Mouse (Mus musculus): ENCODE measurements around the gene Phactr1.
"Not testable (repeated sequence)": the region's sequence is repeated elsewhere in the genome, so short reads cannot be mapped to it uniquely, and the experiment has no call there.

The Phactr1 gene

DNA sequence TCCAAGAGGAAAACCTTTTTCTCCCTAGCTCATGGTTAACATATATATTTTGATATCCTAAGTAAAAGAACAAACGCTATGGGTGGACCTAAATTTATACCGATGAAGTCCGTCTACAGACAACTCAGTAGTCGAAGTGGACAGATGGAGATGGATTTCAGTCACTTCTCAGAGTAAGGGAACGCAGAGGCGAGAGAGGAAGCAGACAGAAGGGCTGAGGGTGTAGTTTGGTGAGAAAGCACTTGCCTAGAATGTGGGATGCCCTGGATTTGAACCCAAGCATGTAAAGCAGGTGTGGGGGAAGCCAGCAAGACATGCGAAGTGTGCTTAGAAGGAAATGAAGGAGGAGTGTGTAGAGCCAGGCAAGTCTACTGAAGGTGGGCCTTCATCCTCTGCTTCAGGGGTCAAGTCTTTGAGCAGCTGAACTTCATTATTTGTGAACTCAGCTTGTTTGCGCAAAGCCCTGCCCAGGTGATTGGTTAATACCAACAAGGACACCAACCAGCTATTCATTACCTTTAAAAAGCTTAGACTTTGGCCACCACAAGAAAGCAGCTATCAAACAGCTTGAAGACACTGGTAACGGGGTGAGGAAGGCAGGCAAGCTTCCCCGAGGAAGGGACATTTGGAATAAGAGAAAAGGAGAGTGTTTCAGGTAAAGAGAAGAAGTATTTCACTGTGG, 241.5 kb downstream of the Phactr1 start:
- DNase-seq (ENCODE audit: low spot score in 2 of 2), result peak; percentile 59 to 65

DNA sequence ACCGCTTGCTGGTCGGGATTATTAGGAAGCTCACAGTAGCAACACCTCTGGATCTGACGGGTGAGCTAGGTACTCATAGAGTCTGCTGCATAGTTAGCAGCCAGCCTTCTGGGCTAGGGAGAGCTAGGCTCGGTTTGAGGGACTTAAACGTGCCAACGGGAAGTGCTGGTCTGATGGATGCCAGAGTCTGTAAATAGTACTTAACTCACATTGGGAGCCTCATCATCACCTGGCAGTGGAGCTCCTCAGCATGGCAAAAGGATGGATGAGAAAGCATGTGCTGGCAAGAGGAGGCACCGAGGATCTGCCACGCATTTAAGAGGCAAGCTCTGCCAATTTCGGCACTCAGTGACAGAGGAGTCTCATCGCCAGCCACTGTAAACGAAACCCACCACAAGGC, 247.4 kb downstream of the Phactr1 start:
- DNase-seq (ENCODE audit: low spot score in 2 of 2), result no peak

DNA sequence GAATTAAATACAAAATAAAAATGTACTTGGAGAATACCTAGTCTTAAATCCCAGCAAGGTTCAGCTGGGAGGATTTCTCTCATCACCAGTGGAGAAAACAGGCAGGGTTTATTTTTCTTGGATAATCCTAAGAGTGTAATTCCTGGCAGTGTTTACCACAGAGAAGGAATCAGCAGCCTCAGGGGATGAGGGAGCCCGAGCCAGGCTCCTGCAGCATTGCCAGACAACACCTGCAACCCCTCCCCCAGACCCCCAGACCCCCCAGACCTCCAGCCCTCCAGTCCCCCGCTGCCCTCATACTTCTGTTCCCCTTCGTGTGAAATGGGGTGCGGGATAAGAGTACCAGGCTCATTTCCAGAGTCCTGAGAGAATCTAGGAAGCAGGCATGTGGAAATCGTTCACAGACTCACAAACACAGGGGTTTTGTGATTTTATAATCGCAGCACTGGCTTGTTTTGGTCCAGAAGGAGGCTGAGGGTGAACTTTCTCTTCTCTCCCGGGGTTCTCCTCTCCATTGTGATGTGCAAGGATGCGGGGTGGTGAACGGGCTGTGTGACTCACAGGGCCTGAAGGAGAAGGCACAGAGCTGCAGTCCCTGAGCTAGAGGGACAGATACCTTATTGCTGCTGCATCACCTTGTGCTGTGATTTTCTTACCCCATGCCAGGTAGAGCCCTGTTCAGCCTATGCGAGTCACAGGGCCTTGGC, 249.3 kb downstream of the Phactr1 start:
- DNase-seq (ENCODE audit: low spot score in 2 of 2), result no peak

DNA sequence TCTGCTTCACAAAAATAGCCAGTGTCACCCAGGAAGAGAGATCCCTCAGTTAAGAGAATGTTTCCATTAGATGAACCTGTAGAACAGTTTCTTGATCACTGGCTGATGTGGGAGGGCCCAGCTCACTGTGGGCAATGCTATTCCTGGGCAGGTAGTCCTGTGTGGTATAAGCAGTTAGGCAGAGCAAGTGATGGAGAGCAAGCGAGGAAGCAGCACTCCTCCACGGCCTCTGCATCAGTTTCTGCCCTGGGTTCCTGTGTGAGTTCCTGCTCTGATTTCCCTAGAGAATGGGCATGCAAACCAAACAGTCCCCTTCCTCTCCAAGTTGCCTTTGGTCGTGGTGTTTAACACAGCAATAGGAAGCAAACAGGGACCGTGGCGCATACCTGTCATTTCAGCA, 251.6 kb downstream of the Phactr1 start:
- no peak for DNase-seq (ENCODE audit: low spot score in 2 of 2)

DNA sequence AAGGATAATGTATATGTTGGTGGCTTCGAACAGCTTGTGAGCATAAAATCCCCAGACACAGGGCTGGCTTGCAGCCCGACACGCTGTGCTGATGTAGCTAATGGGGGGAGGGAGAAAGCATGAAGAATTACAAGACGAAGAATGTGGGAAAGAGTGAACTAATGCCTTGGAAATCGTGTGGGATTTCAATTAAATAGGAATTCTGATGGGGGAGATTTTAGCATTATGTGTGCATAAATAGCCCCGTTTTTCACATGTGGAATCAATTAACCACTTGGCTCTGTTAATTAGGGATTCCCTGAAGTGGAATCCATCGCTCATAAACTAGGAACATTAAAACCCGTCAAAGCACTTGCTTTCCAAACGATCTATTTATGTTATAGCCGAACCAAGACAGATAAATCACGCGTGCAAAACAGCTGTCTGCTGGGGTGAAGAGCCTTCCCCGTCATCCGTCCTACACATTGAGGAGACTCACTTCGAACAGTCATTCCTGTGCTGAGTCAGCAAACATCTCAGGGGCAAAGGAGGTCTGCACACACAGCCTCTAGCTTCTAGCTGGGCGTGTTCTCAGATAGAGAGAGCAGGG, 254.2 kb downstream of the Phactr1 start:
- no peak for DNase-seq (ENCODE audit: low spot score in 2 of 2)

DNA sequence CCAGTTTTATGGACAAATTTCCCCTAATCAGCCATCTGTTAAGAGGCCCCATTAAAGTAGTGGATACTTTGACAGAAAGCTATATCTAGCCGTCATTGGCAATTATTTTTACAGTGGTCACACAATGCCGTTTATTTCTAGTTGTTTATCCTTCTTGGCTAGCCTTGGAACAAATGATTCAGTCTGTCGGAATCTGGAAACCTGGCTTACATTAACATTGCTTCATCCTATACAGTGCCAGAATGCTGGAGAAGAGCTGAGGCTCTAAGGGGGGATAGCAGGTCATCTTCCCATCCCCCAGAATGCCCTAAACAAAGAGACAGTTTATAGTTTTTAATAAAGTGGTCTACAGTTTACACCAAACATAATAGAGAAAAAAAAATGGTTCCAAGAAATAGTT, 257.4 kb downstream of the Phactr1 start:
- no peak for DNase-seq (ENCODE audit: low spot score in 2 of 2)

DNA sequence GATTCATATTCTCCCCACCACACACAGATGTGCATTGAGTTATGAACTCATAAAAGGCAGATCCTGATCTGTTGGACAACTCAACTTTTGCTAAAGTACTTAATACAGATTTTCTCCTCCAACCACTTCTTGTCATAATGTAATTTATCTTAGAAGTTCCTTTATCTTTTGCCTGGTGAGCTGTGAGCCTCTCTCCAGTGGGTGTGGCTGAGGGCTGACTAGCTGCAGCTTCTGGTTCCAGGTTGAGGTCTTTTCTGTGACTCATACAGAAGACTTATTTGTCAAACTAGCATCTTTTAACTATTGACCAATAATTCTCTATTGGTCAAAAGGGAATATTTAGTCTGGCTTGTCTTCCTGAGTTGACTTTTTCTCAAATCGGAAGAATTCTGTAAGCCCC, 257.9 kb downstream of the Phactr1 start:
- no peak for DNase-seq (ENCODE audit: low spot score in 2 of 2)

DNA sequence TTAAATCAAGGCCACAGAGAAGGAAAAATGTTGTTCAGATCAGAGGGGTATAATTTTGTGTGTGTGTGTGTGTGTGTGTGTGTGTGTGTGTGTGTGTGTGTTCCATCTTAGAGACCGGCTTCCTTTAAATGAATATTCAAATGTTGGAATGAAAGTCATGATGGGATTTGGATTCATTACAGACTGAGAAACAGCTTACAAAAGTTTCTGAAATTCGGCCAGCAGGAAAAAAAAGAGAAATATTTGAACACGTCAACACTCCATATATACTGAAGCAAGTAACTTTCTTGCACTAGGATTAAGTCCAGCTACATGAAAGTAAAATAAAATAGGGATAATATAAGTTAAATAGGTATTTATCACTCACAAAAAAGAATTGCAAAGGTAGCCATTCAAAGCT, 259.8 kb downstream of the Phactr1 start:
- no peak for DNase-seq (ENCODE audit: low spot score in 2 of 2)

DNA sequence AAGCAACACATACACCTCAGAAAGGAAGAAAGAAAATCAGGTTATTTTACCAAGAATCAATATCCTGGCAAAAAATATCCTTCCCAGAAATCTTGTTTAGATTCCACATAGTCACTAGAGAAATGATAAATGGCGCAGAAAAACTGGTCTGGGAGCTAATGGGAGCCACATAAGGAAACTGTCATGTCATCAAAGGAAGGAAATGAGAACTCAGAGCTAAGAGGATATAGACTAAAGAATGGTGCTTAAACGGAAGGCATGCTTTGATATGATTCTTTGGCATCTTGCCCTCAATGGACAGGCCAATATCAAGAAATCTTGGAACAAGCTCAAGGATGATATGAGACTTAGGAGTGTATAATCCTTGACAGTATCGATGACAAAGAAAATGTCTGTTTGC, 263.7 kb downstream of the Phactr1 start:
- DNase-seq (ENCODE audit: low spot score in 2 of 2), result no peak

DNA sequence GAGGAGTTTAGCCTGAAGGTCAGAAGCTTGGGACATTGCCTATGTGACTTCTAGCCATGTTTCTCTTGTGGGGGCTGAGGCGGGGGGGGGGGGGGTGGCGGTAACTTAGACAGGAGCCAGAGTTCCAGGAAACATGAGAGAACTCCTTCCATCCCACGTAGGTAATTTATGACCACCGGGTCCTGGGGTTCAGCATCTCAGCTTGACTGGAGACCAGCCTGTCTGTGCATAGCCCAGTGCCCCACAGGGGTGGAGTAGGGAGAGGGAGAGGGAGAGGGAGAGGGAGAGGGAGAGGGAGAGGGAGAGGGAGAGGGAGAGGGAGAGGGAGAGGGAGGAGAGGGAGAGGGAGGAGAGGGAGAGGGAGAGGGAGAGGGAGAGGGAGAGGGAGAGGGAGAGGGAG, 264.8 kb downstream of the Phactr1 start:
- not testable (repeated sequence) for DNase-seq (ENCODE audit: low spot score in 2 of 2)

DNA sequence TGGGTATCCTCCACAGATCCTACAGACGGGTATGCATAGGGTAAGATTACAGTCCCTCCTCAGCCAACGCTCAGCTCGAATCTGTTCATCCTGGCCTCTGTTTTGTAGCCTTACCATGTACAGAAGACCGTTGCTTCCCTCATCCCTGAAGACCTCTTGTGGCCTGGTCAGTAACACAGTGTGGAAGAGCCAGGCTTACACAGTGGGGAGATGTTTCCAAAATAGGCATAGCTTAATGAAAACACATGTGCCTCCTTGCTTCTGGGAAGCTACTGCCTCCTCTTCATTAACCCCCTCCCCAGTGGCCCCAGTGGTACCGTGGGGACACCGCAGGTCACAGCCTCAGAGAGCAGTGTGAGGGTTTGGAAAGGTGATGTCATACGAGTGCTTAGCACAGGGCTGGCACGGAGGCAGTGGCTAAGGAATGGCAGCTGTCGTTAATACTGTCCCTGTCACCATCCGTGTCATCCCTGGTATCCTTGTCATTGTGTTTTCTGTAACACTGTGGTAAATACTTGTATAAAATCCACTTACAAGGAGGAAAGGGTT, 268.4 kb downstream of the Phactr1 start:
- DNase-seq (ENCODE audit: low spot score in 2 of 2), result no peak

DNA sequence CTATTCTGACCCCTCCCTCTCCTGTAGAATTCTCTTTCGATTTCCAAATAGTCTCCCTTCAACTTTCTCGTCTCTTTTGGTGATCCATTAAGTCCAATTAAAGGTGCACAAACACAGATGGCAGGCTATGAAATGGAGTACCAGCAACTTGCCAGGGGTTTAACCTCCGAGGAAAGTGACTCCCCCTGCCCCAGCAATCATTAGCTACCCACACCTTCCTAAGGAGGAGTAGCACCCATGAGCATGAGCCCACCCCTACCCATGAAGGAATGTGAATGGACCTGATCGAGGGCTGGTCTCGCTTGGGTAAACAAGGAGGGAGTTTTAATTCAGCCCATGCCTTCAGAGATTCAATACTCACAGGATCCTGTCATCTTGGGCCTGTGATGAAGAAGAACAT, 268.9 kb downstream of the Phactr1 start:
- DNase-seq (ENCODE audit: low spot score in 2 of 2), result no peak

DNA sequence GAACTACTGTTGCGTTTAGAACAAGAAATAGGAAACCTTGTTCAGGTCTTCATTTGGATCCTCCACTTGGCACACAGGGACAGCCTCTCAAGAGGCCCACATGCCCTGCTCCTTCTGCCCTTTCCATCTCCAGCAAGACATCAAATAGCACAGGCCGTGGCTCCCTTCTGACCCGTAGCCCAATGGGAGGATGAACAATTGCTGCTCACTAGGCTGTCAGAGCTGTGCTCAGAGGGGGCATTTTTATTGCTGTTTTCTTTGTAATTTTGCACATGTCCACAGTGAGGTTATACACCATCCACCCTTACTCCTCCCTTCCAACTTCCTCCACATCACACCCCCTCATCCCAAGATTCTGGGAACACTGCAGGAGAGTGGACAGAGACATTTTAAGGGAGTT, 269.6 kb downstream of the Phactr1 start:
- no peak for DNase-seq (ENCODE audit: low spot score in 2 of 2)

DNA sequence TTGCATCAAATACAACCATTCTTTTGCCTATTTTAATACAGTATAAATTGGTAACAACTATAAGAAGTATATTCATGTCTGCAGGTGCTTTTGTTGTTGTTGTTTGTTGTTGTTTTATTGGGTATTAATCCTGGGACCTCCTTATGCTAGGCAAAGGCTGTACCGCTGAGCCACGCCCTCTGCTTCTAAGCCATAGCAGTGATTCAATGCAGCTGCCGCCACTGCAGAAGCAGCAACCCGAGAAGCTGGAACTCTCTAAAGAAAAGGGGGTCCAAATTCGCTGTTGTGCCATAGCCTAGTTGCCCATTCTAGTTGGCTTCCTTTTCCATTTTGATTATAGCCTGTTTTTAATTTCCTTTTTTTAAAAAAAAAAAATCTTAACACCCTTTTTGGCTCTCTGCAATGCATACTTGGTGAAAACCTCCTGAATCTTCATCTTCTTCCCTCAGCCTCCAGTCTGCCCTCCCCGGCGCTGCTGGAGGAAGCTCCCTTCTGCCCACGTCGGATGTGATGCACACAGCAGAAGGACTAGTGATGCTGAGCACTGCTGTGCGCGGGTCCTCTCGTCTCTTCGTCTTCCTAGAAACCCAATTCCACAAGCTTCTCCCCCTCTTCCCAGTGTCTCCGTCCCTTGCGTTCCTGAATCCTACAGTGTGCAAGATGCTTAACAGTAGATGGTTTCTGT, 271.8 kb downstream of the Phactr1 start:
- peak in 1 of 2 experiments; percentile 77 for DNase-seq (ENCODE audit: low spot score in 2 of 2)

DNA sequence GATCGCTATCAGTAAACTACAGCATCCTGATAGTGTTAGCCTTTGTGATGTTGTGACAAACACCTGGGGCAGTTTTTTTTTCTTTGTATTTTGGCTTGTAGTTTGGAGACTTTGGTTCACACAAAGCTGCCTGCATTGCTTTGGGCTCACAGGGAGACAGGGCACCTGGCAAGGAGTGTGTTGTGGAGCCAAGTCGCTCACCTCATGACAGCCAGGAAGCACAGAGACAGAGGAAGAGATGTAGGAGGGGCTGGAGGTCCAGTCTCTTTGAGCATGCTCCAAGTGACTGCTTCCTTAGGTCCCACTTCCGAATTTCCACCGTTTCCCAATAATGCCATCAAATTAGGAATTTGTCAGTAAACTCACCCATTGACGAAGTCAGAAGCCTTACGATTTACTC, 272.6 kb downstream of the Phactr1 start:
- no peak for DNase-seq (ENCODE audit: low spot score in 2 of 2)

DNA sequence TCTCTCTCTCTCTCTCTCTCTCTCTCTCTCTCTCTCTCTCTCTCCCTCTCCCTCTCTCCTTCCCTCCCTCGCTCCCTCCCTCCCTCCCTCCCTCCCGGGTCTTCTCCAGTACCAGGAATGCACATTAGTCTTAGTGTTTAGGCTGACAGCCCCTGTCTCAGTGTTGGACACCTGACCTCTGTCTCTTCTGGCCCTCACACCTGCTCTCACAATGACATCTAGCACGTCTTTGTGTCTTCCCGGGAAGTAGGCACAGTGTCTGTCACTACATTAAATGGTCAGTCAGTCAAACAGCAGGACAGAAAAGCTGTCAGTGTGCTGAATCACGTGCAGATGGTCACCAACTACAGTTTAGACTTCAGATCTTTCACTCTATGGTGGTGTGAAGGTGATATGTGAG, 273.7 kb downstream of the Phactr1 start:
- no peak for DNase-seq (ENCODE audit: low spot score in 2 of 2)

DNA sequence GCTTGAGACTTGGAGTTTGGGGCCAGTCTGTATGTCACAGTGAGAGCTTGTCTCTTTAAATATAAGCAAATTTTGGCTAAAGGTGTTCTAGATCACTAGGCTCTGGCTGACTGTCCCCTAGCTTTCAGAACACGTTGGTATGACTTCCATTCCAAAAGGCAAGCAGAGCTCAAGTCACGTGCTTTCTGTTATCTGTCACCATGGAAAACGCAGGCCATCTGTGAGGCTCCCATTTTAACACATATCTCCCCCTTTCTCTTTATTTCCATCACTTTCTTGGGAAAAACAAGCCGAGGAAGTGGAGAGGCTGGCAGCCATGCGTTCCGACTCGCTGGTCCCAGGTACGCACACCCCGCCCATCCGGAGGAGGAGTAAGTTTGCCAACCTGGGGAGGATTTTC, 275.9 kb downstream of the Phactr1 start:
- DNase-seq (ENCODE audit: low spot score in 2 of 2), result no peak

DNA sequence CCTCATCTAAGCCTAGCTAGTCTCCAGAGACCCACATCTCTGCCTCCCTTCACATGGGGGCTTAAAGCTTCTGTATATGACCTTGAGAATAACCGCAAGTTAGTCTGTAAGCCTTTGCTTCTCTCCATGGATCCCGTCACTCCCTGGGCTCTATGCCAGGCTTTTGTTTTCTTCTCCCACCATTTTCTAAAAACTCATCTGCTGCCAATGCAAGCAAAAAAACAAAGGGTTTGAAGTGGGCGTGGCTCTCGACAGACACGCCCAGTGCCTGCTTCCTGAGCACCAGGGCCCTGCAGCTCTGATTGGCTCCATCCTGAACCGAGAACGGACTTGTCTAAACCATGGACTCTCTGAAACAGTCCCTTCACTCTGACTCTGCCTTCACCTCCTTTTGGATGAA, 277.4 kb downstream of the Phactr1 start:
- DNase-seq (ENCODE audit: low spot score in 2 of 2), result no peak

DNA sequence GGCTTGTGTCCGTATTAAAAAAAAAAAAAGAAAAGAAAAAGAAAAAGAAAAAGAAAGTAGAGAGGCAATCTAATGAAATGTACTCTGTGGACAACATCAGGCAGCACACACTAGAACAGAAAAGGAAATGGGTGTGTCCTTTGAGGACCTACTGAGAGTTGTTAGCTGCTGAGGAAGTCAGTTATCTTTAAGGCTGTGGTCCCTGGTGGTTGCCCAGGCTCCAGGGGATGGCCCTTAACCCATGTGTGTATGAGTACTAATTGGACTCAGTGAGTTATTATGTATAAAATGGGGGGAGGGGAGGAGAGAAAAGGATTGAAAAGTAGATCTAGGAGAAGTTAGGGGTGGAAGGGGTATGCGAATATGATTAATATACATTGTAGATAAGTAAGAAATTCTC, 278.4 kb downstream of the Phactr1 start:
- no peak for DNase-seq (ENCODE audit: low spot score in 2 of 2)

DNA sequence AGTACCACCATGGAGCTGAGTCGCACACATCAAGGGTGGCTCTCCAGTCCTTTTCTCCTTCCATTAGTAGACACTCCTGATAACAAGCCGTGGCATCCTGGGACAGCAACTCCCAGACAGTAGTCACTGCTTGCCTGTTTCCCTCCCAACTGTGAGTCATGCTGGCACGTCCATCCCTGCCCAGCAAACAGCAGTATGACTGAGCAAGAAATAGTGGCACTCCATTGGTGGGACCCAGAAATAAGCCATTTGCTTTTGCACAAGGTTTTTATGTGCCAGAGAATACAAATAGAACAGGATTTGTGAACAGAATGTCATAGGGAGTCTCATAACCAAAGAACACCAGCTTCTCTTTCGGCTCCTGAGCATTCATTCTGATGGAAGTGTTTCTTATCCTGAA, 281.1 kb downstream of the Phactr1 start:
- no peak for DNase-seq (ENCODE audit: low spot score in 2 of 2)

DNA sequence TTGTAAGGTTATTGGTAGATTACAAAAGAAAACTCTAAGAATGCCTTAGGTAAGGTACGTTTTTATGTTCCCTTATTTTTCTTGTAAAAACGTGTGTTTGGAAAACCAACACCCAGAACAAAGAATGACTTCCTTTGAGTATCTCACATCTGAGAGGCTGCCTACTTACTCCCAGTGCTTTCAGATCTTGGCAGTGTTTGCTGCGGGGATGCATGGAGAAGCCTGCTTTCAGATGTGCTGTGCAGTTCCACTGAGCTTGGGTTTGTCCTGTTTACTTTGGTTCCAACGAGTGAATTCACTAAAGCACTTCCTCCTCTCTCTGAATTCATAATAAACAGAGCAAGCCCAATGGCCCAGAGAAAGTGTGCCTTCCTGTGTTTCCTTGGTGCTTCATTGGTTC, 288.1 kb downstream of the Phactr1 start:
- no peak for DNase-seq (ENCODE audit: low spot score in 2 of 2)

DNA sequence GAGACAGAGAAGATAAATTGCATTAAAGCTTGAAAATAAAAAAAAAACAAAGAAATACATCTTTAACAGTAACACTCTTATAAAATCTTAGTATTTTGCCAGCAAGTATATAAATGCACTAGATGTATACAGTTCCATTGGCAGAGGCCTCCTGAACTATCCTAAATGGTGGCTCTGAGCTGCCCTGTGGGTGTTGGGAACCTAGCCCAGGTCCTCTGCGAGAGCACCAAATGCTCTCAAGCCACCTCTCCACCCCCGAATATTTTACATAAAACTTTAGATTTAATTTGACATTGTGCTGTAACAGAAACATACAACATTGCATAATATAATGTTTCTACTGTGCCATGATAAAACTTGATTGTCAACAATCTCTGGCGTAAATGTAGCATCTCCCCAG, 293.1 kb downstream of the Phactr1 start:
- DNase-seq (ENCODE audit: low spot score in 2 of 2), result no peak
